Mouse (Mus musculus) hindbrain, embryonic 11.5 days (tissue): ENCODE results near the gene Cdr2. TPM values are rescaled to one million over a fixed set of nuclear protein-coding genes. Genes with fewer than 3 reads are reported as not detected.
"Not testable (repeated sequence)": the region's sequence is repeated elsewhere in the genome, so short reads cannot be mapped to it uniquely, and the experiment has no call there.

Experiments used
- ATAC-seq: fragments of 200-750 bp; cut with Nextera tagmentation; 2 replicates; pipeline ENCODE4 v1.8.0; 2017; ENCODE audit warnings: mild to moderate bottlenecking, moderate TSS enrichment, moderate library complexity; ENCODE audit not compliant: low FRiP score
- DNase-seq: peaks from one replicate; pipeline ENCODE4 v3.0.0-alpha.2; 2015; ENCODE audit warnings: low spot score
- H3K27ac ChIP-seq: fragments of 300-500 bp; sonication (generic); 2 replicates; pipeline ENCODE4 v1.5.1; 2014; ENCODE audit warnings: mild to moderate bottlenecking, low read depth, low read length
- H3K27me3 ChIP-seq: fragments of 300-500 bp; sonication (generic); 2 replicates; pipeline ENCODE4 v1.6.1; 2014; ENCODE audit warnings: mild to moderate bottlenecking, low read length, moderate library complexity, mixed read lengths; ENCODE audit not compliant: control insufficient read depth, insufficient read depth
- H3K36me3 ChIP-seq: fragments of 300-500 bp; sonication (generic); 2 replicates; pipeline ENCODE4 v1.6.1; 2014; ENCODE audit warnings: mild to moderate bottlenecking, low read length, moderate library complexity, mixed read lengths; ENCODE audit not compliant: control insufficient read depth, insufficient read depth
- H3K4me1 ChIP-seq: fragments of 300-500 bp; sonication (generic); replicated peaks from 2 replicates; pipeline ENCODE4 v1.6.1; 2014; ENCODE audit warnings: low read length, mixed read lengths; ENCODE audit not compliant: control insufficient read depth, insufficient read depth
- H3K4me2 ChIP-seq: fragments of 300-500 bp; sonication (generic); replicated peaks from 2 replicates; pipeline ENCODE4 v1.6.1; 2014; ENCODE audit warnings: mild to moderate bottlenecking, low read depth, low read length
- H3K4me3 ChIP-seq: fragments of 300-500 bp; sonication (generic); 2 replicates; pipeline ENCODE4 v1.5.1; 2014; ENCODE audit warnings: low read depth, low read length
- H3K9ac ChIP-seq: fragments of 300-500 bp; sonication (generic); 2 replicates; pipeline ENCODE4 v1.6.1; 2014; ENCODE audit warnings: low read depth, low read length
- H3K9me3 ChIP-seq: fragments of 300-500 bp; sonication (generic); 2 replicates; pipeline ENCODE4 v1.6.1; 2016; ENCODE audit warnings: low read length; ENCODE audit not compliant: control insufficient read depth
- WGBS: fragments of 180-500 bp; shearing (Covaris S2); extraction: QIAGEN DNeasy Blood & Tissue Kit; methylation state at CpG from one replicate; pipeline ENCODE4 v1.1.7; 2014; 5-methylcytosine and 5-hydroxymethylcytosine counted together
- polyA plus RNA-seq: library from polyadenylated mRNA; unstranded; fragments of >200 nt; fragmentation: Nextera tagmentation; extraction: Ambion mirVana; gene quantifications from 2 replicates; pipeline ENCODE4 v1.2.1, GENCODE M21; 2014

Cdr2 gene
- polyA plus RNA-seq, 1 experiment from 2014 or later: 17.9 TPM

GRCm38 (mm10) chr7:120980041-120980440 lies 2.1 kb downstream of the Cdr2 start:
- 84% methylated on average over 4 of the region's 4 CpGs for WGBS
- Histone ChIP-seq H3K4me3 (0 out of 2 replicates have a peak overlapping the region, but pooled peaks have one; percentile 1), H3K27me3 (no peaks in the 10 kb centered on the region), H3K9ac (no peak overlapping the region), H3K4me2 (no peak overlapping the region), H3K9me3 (no peaks in the 10 kb centered on the region), H3K27ac (no peak overlapping the region), H3K36me3 (no peaks in the 10 kb centered on the region), H3K4me1 (no peaks in the 10 kb centered on the region; the same call in 1 of the 2 replicates)
- no peak for DNase-seq
- ATAC-seq: no peak

- ATAC-seq (no peak), DNase-seq (no peak)
- 76% methylated on average over 7 of the region's 7 CpGs for WGBS
- no peak overlapping the region for H3K9ac ChIP-seq
- H3K36me3 ChIP-seq: no peaks in the 10 kb centered on the region
- no peaks in the 10 kb centered on the region for H3K9me3 ChIP-seq
- no peak overlapping the region for H3K4me3 ChIP-seq
- no peaks in the 10 kb centered on the region for H3K27me3 ChIP-seq
- no peak overlapping the region for H3K4me2 ChIP-seq
- H3K4me1 ChIP-seq: no peaks in the 10 kb centered on the region
- no peak overlapping the region for H3K27ac ChIP-seq
These were observed 5.0 kb downstream of the Cdr2 start for GRCm38 (mm10) chr7:120977063-120977462.

- Histone ChIP-seq H3K9ac (no peak overlapping the region), H3K36me3 (no peaks in the 10 kb centered on the region), H3K27me3 (no peaks in the 10 kb centered on the region), H3K4me3 (no peak overlapping the region), H3K27ac (no peak overlapping the region), H3K4me1 (no peaks in the 10 kb centered on the region), H3K9me3 (no peaks in the 10 kb centered on the region), H3K4me2 (no peak overlapping the region)
- DNase-seq: no peak
- no peak for ATAC-seq
- WGBS: 91% methylated on average over 3 of the region's 3 CpGs
These were observed 8.1 kb downstream of the Cdr2 start for GRCm38 (mm10) chr7:120974001-120974400.

GRCm38 (mm10) chr7:120972471-120972870 lies 9.6 kb downstream of the Cdr2 start:
- not testable (repeated sequence) for H3K27me3 ChIP-seq, H3K36me3 ChIP-seq, H3K9ac ChIP-seq, H3K4me2 ChIP-seq, ATAC-seq, H3K4me1 ChIP-seq, H3K27ac ChIP-seq, H3K4me3 ChIP-seq, H3K9me3 ChIP-seq, DNase-seq
- WGBS: 85% methylated on average over 2 of the region's 2 CpGs

GRCm38 (mm10) chr7:120970112-120970511 lies 12.0 kb downstream of the Cdr2 start:
- Histone ChIP-seq H3K36me3 (no peaks in the 10 kb centered on the region), H3K9ac (no peak overlapping the region), H3K27me3 (no peaks in the 10 kb centered on the region), H3K9me3 (no peaks in the 10 kb centered on the region), H3K4me1 (no peaks in the 10 kb centered on the region), H3K4me2 (no peak overlapping the region), H3K4me3 (no peak overlapping the region), H3K27ac (no peak overlapping the region)
- ATAC-seq (no peak), DNase-seq (no peak)
- WGBS: 87% methylated on average over 5 of the region's 5 CpGs

GRCm38 (mm10) chr7:120969221-120969620 lies 12.9 kb downstream of the Cdr2 start:
- no peak for DNase-seq

GRCm38 (mm10) chr7:120963126-120963525 lies 19.0 kb downstream of the Cdr2 start:
- H3K9me3 ChIP-seq: no peaks in the 10 kb centered on the region

More at GRCm38 (mm10) chr7:120969221-120969620, 12.9 kb downstream of the Cdr2 start:
- no peak overlapping the region for H3K27ac ChIP-seq
- H3K9me3 ChIP-seq: no peaks in the 10 kb centered on the region
- 94% methylated on average over 7 of the region's 7 CpGs for WGBS
- no peak for ATAC-seq
- no peak overlapping the region for H3K4me3 ChIP-seq
- H3K27me3 ChIP-seq: no peaks in the 10 kb centered on the region
- no peak overlapping the region for H3K4me2 ChIP-seq
- H3K4me1 ChIP-seq: no peaks in the 10 kb centered on the region
- no peak overlapping the region for H3K9ac ChIP-seq
- no peaks in the 10 kb centered on the region for H3K36me3 ChIP-seq

GRCm38 (mm10) chr7:120961893-120962292 lies 20.2 kb downstream of the Cdr2 start:
- Histone ChIP-seq H3K4me1 (no peaks in the 10 kb centered on the region), H3K9me3 (no peaks in the 10 kb centered on the region), H3K4me2 (no peak overlapping the region), H3K4me3 (no peak overlapping the region), H3K9ac (no peak overlapping the region), H3K36me3 (peaks cover 5% of the 10 kb centered on the region; the same call in 1 of the 2 replicates), H3K27me3 (no peaks in the 10 kb centered on the region), H3K27ac (no peak overlapping the region)
- 75% methylated on average over 3 of the region's 3 CpGs for WGBS
- DNase-seq: no peak
- no peak for ATAC-seq

More at GRCm38 (mm10) chr7:120963126-120963525, 19.0 kb downstream of the Cdr2 start:
- ATAC-seq: no peak
- no peak overlapping the region for H3K4me3 ChIP-seq
- H3K4me2 ChIP-seq: no peak overlapping the region
- 87% methylated on average over 5 of the region's 5 CpGs for WGBS
- DNase-seq: no peak
- H3K4me1 ChIP-seq: no peaks in the 10 kb centered on the region
- H3K36me3 ChIP-seq: peaks cover 3% of the 10 kb centered on the region; the same call in 1 of the 2 replicates
- H3K27me3 ChIP-seq: no peaks in the 10 kb centered on the region
- no peak overlapping the region for H3K9ac ChIP-seq
- H3K27ac ChIP-seq: no peak overlapping the region

- H3K4me1 ChIP-seq: no peaks in the 10 kb centered on the region
- 89% methylated on average over 6 of the region's 6 CpGs for WGBS
- H3K9me3 ChIP-seq: no peaks in the 10 kb centered on the region
- ATAC-seq: no peak
- H3K9ac ChIP-seq: no peak overlapping the region
- no peak for DNase-seq
- H3K27ac ChIP-seq: no peak overlapping the region
- no peak overlapping the region for H3K4me3 ChIP-seq
- H3K36me3 ChIP-seq: peaks cover 5% of the 10 kb centered on the region; the same call in 1 of the 2 replicates
- H3K27me3 ChIP-seq: no peaks in the 10 kb centered on the region
- no peak overlapping the region for H3K4me2 ChIP-seq
These were observed 21.5 kb downstream of the Cdr2 start for GRCm38 (mm10) chr7:120960601-120961000.
